Mouse (Mus musculus) MEL (cell line): Measurements from ENCODE around the gene Dcp1a.

Experiments used
- CTCF ChIP-seq, 3 experiments: IDR thresholded peaks in 2 of 3; conservative IDR thresholded peaks in 1 of 3; 2 replicates each; pipeline ENCODE4 v1.5.1; 2011 to 2012; ENCODE audit warnings: low read length in 3 of 3, low read depth in 2 of 3, mild to moderate bottlenecking in 2 of 3, improper control_type of control experiment in 1 of 3, inconsistent platforms in 1 of 3, mixed read lengths in 1 of 3, moderate library complexity in 1 of 3; ENCODE audit not compliant: control insufficient read depth in 1 of 3, insufficient read depth in 1 of 3, poor library complexity in 1 of 3, severe bottlenecking in 1 of 3
- EP300 ChIP-seq, 2 experiments: IDR thresholded peaks; 2 replicates each; pipeline ENCODE4 v1.6.1; 2011; ENCODE audit warnings: improper control_type of control experiment in 2 of 2, low read length in 2 of 2, low read depth in 1 of 2, mild to moderate bottlenecking in 1 of 2
- HCFC1 ChIP-seq: IDR thresholded peaks from 2 replicates; pipeline ENCODE4 v1.6.1; 2012; ENCODE audit warnings: low read depth, mild to moderate bottlenecking, inconsistent platforms, low read length, improper control_type of control experiment, moderate library complexity
- MAFK ChIP-seq: IDR thresholded peaks from 2 replicates; pipeline ENCODE4 v1.6.1; 2011; ENCODE audit warnings: low read depth, mild to moderate bottlenecking, low read length, improper control_type of control experiment, borderline replicate concordance
- MAX ChIP-seq: IDR thresholded peaks from 2 replicates; pipeline ENCODE4 v1.6.1; 2011; ENCODE audit warnings: low read length, improper control_type of control experiment
- POLR2AphosphoS2 ChIP-seq: IDR thresholded peaks from 2 replicates; pipeline ENCODE4 v1.6.1; 2011; ENCODE audit warnings: low read length, improper control_type of control experiment
- USF1 ChIP-seq: IDR thresholded peaks from 2 replicates; pipeline ENCODE4 v1.6.1; 2014; ENCODE audit warnings: low read depth, mild to moderate bottlenecking, inconsistent platforms, low read length, improper control_type of control experiment, moderate library complexity
- USF2 ChIP-seq, 2 experiments: IDR thresholded peaks; 2 replicates each; pipeline ENCODE4 v1.6.1; 2011 to 2012; ENCODE audit warnings: improper control_type of control experiment in 2 of 2, low read length in 2 of 2, borderline replicate concordance in 1 of 2, inconsistent platforms in 1 of 2, low read depth in 1 of 2, mild to moderate bottlenecking in 1 of 2; ENCODE audit not compliant: insufficient read depth in 1 of 2

GRCm38 (mm10) chr14:30430446-30430845 lies 48.9 kb upstream of the Dcp1a start:
- TF ChIP-seq POLR2AphosphoS2 (no peak), MAX (no peak), HCFC1 (no peak), MAFK (no peak), CTCF (IDR thresholded peaks at IDR 0.05 in 2 of 3, conservative IDR thresholded peaks at IDR 0.05 in 1 of 3; ENCODE audit: control insufficient read depth in 1 of 3, insufficient read depth in 1 of 3, low read depth in 2 of 3, low read length in 3 of 3, poor library complexity in 1 of 3, severe bottlenecking in 1 of 3) (no peak), EP300 (IDR thresholded peaks at IDR 0.05; ENCODE audit: low read depth in 1 of 2, low read length in 2 of 2) (no peak), USF1 (no peak), USF2 (IDR thresholded peaks at IDR 0.05; ENCODE audit: borderline replicate concordance in 1 of 2, insufficient read depth in 1 of 2, low read depth in 1 of 2, low read length in 2 of 2) (no peak)
